Mouse (Mus musculus): ENCODE measurements around the gene Cyp26b1.

DNA sequence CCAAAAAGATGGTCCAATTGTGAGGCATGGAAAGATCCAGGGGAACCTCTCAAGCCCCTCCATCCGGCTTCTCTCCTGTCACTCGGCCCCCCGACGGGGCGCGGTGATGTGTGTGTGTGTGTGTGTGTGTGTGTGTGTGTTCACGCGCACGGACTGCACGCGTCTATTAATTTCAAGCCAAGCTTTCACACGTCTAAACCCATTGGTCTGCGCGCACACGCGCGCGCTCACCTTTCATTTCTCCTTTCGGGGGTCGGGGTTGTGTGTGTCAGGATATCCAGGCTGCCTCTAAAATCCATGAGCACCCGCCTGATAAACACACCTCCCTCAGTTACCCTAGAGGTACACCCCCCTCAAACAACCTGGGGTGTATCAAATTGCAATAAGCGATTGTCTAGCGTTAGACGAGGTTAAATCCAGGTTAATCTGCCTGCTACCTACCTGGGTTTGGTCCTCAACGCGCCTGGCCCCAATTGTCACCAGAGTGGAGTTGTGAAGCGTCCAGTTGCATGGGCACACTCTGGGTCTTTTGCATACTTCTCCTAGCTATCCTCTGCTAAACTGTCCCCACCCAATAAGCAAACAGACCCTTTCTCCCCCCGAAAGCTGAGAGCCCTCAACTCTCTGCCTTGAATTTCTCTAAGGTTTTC, 7.0 kb downstream of the Cyp26b1 start:
- TF ChIP-seq CTCF (IDR thresholded peaks at IDR 0.05): no peak
- no peak for TF ChIP-seq EP300 (IDR thresholded peaks at IDR 0.05)
